Mouse (Mus musculus) olfactory bulb, adult 2 months (tissue): ENCODE measurements at regions not wholly inside any gene's neighbourhood (a gene's known extent, or its start where the extent isn't known, plus 50 kb on each side); places are given as distances from the start of the nearest gene placed in this dataset.

Experiments
- CTCF ChIP-seq: fragments of 200-500 bp; IDR thresholded peaks from 2 replicates; pipeline ENCODE4 v1.5.1; 2012; ENCODE audit warnings: low read depth, mild to moderate bottlenecking, low read length, moderate library complexity; ENCODE audit not compliant: insufficient read depth
- POLR2A ChIP-seq: fragments of 200-500 bp; IDR thresholded peaks from 2 replicates; pipeline ENCODE4 v1.6.1; 2012; ENCODE audit warnings: mild to moderate bottlenecking, low read depth, low read length, moderate library complexity; ENCODE audit not compliant: insufficient read depth

GRCm38 (mm10) chr14:48055861-48056260 lies 64.8 kb upstream of the Peli2 start:
- no peak for TF ChIP-seq POLR2A
- TF ChIP-seq CTCF, result no peak
